Mouse (Mus musculus): Measurements from ENCODE around the gene Ppp1r14b.

Gene Ppp1r14b

DNA sequence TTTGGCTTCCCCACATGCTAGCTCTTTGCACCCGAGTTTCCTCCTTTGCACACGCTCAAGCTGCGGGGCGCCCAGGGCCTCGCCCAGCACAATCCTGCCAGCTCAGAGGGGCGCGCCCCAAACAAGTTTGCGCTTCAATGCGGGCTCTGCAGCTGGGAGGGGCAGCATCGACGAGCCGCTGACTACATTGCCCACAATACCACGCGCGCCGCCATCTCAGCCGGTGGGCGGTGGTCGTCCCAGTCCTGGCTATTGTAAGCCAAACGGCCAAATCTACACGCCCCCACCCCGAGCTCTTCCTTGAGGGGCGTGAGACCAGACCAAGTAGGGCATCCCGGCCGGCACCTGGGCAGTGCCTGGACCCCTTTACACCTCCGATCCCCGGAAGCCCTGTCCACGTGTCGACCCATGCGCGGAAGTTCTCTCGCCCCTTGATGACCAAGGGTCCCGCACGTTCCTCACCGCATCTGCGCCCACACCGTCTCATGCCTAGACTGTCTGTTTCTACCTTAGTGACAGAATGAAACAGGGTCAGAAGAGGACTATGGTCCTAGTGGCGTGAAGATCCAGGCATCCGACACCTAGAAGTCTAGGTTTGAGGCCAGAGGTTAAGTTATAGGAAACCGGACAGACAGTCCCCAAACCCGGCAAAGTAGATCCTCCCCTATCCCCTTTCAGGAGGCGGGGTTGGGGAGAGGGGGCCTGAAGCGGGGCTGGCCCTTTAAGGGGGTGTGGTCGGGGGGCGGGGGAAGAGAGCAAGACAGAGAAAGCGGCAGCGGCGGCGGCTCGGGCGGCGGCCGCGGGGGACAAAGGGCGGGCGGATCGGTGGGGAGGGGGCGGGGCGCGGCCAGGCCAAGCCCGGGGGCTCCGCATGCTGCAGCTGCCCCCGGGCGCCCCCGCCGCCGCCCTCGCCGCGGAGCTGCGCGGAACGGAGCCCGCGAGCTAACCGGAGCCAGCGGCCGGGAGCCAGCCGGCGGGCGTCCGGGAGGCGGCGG is at the start of gene Ppp1r14b:
Gene Ppp1r14b, plus strand, starts transcription at position 758 of the 995 bp plus-strand sequence.
- DNase-seq (ENCODE audit: low spot score): peak; percentile 90

- no peak for DNase-seq (ENCODE audit: low spot score)
Observed at GRCm38 (mm10) chr19:6925307-6925573, 49.5 kb upstream of the Ppp1r14b start, which contains the start of gene Catsperz. Catsperz (minus strand) TSS chr19:6925380.

DNA sequence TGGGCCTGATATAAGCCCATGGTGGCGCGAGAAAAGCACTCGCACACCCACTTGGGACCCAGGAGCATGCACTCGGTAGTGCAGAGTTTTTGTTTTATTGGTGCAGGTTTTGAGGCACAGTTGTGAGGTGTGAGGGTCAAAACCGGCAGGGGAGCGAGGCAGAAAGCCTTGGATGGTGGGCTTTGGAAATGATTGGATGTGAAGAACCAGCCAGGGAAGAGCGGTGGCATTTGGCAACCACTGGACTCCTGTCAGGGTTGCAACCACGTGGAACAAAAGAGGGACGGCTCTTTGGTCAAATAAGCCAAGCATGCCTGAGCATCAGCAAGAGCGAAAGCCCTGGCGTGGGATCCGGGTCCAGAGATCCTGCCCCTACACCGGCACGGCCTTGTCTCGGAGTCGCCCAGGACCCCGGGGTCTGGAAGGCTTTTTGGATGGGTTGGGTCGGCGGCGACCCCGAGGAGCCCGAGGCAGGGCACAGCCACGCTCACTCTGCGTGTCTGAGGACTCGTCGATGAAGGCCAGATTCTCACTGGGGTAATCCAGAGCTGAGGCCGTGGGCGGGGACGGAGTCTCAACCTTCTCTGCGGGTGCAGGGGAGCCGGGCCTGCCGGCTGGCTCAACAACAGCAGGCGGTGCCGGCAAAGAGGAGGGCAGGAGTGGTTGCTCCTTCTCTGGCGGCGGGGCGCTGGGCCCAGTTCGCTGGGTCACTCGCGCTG is 49.0 kb upstream of the Ppp1r14b start:
- no peak for DNase-seq (ENCODE audit: low spot score)

GRCm38 (mm10) chr19:6926559-6927255 is 48.1 kb upstream of the Ppp1r14b start:
- DNase-seq (ENCODE audit: low spot score): no peak

DNA sequence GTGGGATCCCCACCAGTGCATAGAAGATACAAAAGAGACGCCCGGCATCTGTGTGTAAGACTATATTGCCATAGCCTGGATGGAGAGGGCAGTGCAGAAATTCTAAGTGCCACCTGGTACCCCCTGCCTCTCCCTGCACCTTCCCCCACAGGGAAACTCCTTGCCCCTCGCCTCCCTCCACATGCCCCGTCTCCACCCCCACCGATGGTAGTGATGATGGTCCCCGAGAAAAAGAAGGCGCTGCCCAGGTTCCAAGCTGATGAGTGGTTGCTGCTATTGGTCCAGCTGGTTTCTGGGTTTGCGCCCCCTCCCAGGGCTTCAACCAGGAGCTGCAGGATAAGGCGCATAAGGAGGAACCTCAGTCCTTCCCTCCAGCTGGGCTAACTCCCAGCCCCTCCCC is 46.7 kb upstream of the Ppp1r14b start:
- no peak for DNase-seq (ENCODE audit: low spot score)

DNA sequence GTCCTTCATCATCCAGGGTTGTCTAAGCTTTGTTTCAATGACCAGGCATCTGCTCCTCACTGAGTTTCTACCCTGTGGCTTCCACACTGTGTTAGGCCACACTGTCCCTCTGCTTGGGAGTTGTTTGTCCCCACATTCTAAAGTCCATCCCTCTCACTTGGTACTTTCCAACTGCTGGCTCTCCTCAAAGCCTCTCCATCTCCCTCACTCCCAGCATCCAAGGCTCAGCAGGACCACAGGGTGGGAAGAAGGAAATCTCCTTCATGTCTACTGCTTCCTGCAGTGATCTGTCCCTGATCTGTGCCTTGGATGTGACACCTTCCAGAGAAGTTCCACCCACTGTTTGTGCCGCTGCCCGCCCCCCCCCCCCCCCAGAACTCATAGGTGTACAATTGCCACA is 43.8 kb upstream of the Ppp1r14b start:
- DNase-seq (ENCODE audit: low spot score): no peak

- no peak for DNase-seq (ENCODE audit: low spot score)
Observed at GRCm38 (mm10) chr19:6932018-6932417, 42.8 kb upstream of the Ppp1r14b start.

- DNase-seq (ENCODE audit: low spot score): no peak
Observed at GRCm38 (mm10) chr19:6933102-6933435, 41.7 kb upstream of the Ppp1r14b start.

DNA sequence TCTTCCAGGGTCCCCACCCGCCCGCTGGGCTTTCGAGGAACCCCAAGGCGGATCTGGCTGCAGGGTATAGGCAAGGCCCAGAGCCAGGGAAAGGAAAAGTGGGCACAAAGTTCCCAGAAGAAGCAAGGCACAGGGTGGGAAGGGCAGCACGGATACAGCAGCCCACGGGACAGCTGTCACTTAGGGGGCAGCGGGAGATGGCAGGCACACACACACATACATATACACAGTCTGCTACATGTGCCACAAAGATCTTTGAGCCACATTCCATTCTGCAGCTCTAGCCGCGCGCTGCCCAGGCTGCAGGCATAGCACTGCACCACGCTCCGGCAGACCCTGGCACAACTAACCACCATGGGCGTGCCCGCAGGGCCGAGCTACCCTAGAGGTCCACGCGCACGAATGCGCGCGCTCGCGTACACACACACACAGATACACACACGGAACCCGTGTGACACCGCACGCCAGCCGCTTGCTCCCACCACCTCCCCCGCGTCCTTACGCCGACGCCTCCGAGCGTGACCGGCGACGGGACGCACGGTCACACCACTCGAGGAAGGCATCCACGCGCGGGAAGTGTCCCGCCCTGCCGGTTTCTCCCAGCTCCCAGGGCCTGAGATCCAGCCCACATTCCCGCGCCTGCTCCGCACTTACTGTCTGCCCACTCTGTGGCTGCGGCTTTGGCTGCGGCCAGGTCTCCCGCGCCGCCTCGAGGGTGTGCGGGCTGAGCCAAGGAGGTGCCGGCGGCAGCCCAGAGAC is 41.2 kb upstream of the Ppp1r14b start:
- no peak for DNase-seq (ENCODE audit: low spot score)

GRCm38 (mm10) chr19:6934195-6934977 is 40.4 kb upstream of the Ppp1r14b start, which contains the start of gene Kcnk4:
Kcnk4 (minus strand) TSS chr19:6934515.
- no peak for DNase-seq (ENCODE audit: low spot score)

GRCm38 (mm10) chr19:6936299-6936698 is 38.5 kb upstream of the Ppp1r14b start:
- no peak for DNase-seq (ENCODE audit: low spot score)

DNA sequence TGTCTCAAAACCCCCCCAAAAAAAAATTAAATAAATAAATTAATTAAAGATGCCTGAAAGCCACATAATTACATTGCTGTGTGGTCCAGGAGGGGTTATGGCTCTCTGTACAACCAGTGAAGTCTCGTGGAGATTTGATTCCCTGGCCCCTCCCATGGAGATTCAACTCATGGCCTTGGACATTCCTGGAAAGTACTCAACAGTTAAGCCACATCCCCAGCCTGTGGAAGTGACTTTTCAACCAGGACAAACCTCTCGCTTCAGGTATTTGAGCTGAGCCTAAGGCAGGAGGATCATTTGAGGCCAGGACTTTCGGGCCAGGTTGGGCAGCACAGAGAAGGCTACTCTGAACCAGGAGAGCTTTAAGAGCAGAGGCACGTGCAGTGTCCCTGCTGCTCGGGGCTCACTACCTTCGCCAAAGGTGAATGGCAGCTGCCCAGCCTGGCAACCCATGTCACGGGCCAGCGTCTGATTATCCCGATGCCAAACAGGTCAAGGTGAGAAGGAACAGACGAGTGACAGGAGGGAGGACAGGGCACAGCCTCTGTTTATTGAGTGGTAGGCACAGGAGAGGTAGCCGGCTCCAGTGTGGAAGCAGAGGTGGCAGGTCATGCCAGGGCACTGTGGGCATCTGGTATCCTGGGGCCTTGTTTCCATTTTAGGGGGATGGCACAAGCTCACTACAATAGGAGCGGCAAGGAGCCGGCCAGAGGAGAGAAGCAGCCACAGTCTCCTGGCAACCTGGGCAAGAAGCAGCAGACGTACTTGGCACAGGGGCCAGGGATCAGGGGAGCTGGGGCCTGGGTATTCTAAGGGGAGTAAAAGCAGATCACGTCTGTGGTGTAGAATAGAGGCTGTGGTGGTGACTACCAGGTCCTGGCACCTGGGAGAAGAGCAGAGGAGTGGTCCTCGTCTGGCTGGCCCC is 37.0 kb upstream of the Ppp1r14b start:
- no peak for DNase-seq (ENCODE audit: low spot score)

DNA sequence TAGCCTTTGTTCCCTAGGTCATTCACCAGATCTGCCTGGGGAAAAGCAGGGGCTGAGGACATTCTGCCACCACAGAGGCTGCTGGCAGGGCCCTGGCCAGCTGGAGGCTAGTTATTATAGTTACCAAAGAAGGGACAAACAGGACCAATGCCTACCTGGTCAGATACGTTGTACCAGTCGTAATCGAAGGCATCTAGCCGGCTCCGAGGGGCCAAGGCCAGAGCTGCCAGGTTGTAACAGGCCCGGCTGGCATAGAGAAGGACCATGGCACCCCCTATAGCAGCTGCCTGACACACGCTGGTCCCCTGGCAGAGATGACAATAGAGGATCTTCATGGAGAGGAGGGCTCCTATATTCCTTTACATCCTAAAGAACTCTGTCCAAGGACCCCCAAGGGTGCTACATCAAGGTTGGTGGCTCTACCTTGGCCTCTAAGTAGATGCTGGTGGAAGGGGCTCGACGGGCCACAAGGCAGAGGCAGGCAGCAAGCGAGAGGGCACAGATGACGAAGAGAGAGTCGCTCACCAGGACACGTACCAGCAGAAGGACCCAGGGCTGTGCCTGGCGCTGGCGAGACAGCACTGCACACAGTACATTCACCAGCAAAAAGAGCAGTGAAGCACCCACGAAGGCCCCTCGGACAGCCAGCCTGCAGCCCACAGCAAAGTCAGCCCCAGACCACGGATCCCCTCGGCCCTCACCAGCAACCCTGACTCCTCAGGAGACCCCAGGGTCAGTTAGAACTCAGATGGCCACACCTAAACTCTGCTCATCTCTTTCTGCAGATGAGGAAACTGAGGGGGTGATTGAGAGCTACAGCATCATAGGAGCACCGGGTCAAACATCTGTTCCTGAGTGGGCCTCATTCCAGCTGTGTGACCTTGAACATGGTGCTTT is 35.4 kb upstream of the Ppp1r14b start:
- DNase-seq (ENCODE audit: low spot score): no peak

DNA sequence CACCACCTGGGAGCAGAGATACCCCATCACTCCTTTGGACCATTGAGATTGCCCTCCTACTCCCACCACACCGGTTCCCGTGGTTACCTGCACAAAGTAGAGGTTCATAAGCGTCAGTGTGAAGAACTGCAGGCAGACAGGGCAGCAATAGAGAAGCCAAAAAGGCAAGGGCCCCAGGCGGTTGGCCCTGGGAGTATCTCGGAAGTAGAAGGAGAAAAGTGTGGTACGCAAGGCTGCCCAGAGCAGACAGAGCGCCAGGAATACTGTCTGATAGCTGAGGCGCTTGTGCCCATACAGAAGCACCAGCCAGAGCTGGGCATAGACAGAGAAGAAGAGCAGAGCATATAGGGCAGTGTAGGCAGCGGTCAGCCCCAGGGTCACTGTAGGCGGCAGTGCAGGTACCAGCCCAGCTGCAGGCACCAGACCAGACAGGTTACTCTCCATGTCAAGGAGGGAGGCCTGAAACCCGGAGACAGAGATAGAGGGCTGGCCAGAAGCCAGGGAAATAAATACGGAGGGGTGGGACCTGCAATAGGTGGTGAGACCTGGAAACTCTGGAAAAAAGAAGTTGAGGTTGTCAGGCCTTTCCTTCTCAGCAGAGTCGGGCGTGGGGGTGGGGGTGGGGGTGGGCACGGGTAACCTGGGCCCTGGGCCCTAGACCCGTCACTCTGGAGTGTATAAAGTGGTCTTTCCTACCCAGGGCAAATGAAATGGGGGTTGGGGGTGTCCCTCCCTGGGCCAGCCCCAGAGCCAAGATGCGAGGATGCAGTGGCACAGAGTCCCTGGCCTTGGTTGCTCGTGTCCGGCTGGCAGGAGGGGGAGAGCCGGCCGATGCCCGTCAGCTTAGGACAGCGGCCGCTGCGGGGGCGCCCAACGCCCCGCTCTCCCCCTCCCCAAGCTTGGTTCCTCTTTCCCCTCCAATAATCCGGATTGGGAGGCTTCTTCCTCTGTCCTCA is 34.1 kb upstream of the Ppp1r14b start:
- no peak for DNase-seq (ENCODE audit: low spot score)

DNA sequence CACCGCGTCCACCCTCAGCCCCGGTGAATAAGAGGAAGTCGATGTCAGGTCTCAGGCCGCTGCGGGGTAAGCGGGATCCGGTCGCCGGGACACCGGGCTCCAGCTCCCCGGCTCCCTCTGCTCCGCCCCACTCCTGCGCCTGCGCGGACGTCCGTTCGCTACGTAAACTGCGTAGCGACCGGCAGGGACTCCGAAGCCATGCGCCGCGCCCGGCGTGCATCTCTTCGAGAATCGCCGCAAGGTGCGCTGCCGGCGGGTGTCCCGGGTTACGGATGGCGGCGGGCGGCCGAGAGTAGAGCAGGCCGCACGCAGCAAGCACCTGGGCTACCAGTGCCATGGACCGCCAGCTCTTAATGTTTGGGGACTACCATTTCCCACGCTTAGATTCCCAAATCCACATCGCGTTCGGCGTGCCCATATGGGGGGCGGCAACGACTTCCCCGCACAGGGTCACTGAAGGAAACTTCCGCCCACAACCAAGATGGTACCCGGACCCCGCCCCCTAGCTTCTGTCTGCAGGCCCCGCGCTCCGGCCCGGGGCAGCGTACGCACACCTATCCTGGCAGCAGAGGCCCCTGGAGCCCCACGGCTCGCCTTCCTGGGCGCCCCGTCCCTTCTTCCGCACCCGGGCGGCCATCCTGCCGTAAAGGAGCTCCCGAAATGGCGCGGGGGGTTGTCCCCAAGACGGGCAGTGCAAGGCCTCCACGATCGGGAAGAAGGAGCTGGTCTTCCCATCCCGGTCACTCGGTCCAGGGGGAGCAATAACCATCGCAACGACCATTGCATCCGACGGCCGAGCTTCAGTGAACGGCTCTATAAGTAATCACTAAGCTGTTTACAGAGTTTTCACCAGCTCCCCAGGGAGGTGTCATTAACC is 33.2 kb upstream of the Ppp1r14b start, which contains the start of gene Bad:
Gene Bad, plus strand, starts transcription at position 490 of the 877 bp plus-strand sequence.
- peak; percentile 96 for DNase-seq (ENCODE audit: low spot score)

GRCm38 (mm10) chr19:6942249-6942691 is 32.5 kb upstream of the Ppp1r14b start, which contains the start of gene Gpr137:
Gpr137 (minus strand) TSS chr19:6942480.
- DNase-seq (ENCODE audit: low spot score): peak; percentile 96

All from adipocyte (in vitro differentiated cells).